Mouse (Mus musculus): Measurements from ENCODE around the gene Spag6. TPM values are rescaled to one million over a fixed set of nuclear protein-coding genes. Genes with fewer than 3 reads are reported as not detected.

Gene Spag6
- polyA plus RNA-seq, 1 experiment from 2014 or later = not detected

DNA sequence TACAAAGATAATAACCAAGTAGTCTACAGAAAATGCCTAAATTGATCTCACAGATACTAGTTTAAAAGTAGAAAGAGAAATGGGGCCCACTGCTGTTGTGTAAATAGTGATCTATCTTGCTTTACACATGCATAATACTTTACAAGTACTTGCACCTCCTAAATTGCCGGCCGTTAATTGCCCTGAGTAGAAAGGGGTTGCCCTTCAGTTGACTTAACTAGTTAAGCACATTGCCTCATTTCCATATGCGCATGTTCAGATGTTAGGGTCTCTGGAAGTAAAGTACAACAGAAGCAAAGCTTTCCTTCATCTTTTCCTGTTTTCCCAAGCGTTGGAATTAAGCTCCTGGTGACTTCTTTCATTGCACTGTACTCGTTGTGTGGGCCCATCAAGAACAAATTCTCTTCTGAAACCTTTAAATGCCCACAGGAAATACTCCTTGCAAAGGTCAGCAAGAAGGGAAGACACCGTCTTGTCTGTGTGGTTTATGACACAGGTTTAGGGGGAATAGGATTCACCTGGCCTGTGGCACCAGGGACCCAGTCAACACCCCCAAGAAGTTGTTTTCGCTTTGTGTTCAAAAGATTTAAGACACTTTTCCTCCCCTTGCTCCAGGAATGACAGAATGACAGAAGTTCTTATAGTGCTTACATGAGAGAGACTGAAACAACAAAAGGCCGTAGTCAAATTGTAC is 6.9 kb upstream of the Spag6 start:
- WGBS = 76% methylated on average over 8 of the region's 8 CpGs
- Histone ChIP-seq H3K9ac (ENCODE audit: low read depth, low read length) (no peak overlapping the region), H3K27ac (ENCODE audit: low read depth, low read length) (no peak overlapping the region), H3K4me3 (ENCODE audit: low read depth, low read length) (no peak overlapping the region), H3K36me3 (ENCODE audit: control insufficient read depth, insufficient read depth) (peaks cover 6% of the 10 kb centered on the region; the same call in 1 of the 2 replicates), H3K27me3 (replicated peaks; ENCODE audit: control insufficient read depth, insufficient read depth, low read length) (peaks cover 52% of the 10 kb centered on the region), H3K4me1 (replicated peaks; ENCODE audit: control insufficient read depth, insufficient read depth, low read length) (peaks cover 5% of the 10 kb centered on the region; the same call in 1 of the 2 replicates), H3K4me2 (replicated peaks; ENCODE audit: low read depth) (no peak overlapping the region), H3K9me3 (ENCODE audit: control insufficient read depth) (no peaks in the 10 kb centered on the region)
- no peak for TF ChIP-seq CTCF (IDR thresholded peaks at IDR 0.05; ENCODE audit: low read depth)
- ATAC-seq = no peak

DNA sequence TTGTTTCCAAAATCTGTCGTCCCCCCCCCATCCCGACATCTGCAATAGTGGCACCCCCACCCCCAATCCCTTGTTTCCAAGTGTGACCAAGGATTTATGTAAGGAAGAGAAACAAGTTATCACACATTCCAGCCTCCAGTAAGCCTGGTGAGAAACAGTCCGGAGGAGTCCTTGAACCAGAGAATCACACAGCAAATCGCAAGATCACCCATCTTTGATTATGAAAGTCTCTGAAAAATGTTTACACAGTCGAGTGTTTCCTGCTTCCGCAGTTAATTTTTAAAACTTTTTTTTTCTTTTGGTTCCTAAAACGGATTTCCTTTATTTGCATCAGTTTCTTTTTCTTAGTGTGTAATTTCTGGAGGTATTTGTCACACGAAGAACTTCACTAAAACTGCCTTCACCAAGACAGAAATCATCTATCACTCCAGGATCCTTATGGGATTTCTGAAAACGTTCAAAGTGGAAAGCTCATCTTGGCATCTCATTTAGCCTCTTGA is 6.1 kb upstream of the Spag6 start:
- ATAC-seq = no peak
- Histone ChIP-seq H3K4me2 (replicated peaks; ENCODE audit: low read depth) (no peak overlapping the region), H3K36me3 (ENCODE audit: control insufficient read depth, insufficient read depth) (peaks cover 6% of the 10 kb centered on the region; the same call in 1 of the 2 replicates), H3K27ac (ENCODE audit: low read depth, low read length) (no peak overlapping the region), H3K27me3 (replicated peaks; ENCODE audit: control insufficient read depth, insufficient read depth, low read length) (peaks cover 59% of the 10 kb centered on the region), H3K4me3 (ENCODE audit: low read depth, low read length) (no peak overlapping the region), H3K9ac (ENCODE audit: low read depth, low read length) (no peak overlapping the region), H3K9me3 (ENCODE audit: control insufficient read depth) (no peaks in the 10 kb centered on the region), H3K4me1 (replicated peaks; ENCODE audit: control insufficient read depth, insufficient read depth, low read length) (peaks cover 5% of the 10 kb centered on the region; the same call in 1 of the 2 replicates)
- TF ChIP-seq CTCF (IDR thresholded peaks at IDR 0.05; ENCODE audit: low read depth) = no peak
- 18% methylated on average over 9 of the region's 9 CpGs for WGBS

DNA sequence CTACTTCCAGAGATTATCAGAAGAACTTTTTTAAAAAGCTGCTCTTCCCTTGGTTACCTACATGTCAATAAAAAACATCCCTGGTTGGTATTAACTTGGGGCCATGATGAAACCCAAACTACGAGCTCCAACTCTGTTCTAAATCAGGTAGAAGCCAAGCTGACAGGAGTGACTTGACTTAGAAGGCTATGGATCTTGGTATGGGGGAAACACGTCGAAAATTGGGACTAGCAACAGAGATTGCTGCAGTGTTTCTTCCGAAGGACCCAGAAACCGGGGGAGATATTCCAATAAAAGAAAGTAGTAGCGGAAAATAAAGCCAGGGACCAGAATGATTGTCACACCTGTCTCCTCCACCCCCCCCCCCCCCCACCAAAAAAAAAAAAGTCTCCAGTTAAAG is 5.5 kb upstream of the Spag6 start:
- peaks cover 65% of the 10 kb centered on the region for H3K27me3 ChIP-seq (replicated peaks; ENCODE audit: control insufficient read depth, insufficient read depth, low read length)
- H3K9ac ChIP-seq (ENCODE audit: low read depth, low read length) = no peak overlapping the region
- no peak for ATAC-seq
- H3K4me1 ChIP-seq (replicated peaks; ENCODE audit: control insufficient read depth, insufficient read depth, low read length) = peaks cover 5% of the 10 kb centered on the region; the same call in 1 of the 2 replicates
- peak overlapping the region; percentile 46; the same call in 1 of the 2 replicates for H3K4me3 ChIP-seq (ENCODE audit: low read depth, low read length)
- peaks cover 6% of the 10 kb centered on the region; the same call in 1 of the 2 replicates for H3K36me3 ChIP-seq (ENCODE audit: control insufficient read depth, insufficient read depth)
- no peaks in the 10 kb centered on the region for H3K9me3 ChIP-seq (ENCODE audit: control insufficient read depth)
- H3K27ac ChIP-seq (ENCODE audit: low read depth, low read length) = no peak overlapping the region
- TF ChIP-seq CTCF (IDR thresholded peaks at IDR 0.05; ENCODE audit: low read depth) = no peak
- peak overlapping the region; percentile 78 for H3K4me2 ChIP-seq (replicated peaks; ENCODE audit: low read depth)
- 11% methylated on average over 6 of the region's 6 CpGs for WGBS

DNA sequence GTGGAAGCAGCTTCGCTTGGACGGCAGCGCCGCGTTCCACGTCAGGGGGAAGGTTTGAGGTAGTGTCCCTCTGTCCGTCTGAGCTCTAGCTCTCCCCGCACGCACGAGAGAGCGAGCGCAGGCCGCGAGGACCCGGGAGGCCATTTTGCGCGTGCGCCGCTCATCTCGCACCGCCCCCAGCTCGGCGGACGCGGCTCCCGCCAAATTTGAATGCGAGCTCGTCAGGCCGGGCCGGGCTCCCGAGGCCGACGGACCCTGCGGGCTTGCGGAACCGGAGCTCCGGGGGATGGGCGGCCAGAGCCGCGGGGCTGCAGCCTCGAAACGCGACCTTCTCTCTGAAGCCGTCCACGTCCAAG is 5.1 kb upstream of the Spag6 start:
- peak; percentile 58 for ATAC-seq
- peaks cover 65% of the 10 kb centered on the region for H3K27me3 ChIP-seq (replicated peaks; ENCODE audit: control insufficient read depth, insufficient read depth, low read length)
- H3K9me3 ChIP-seq (ENCODE audit: control insufficient read depth) = no peaks in the 10 kb centered on the region
- H3K4me2 ChIP-seq (replicated peaks; ENCODE audit: low read depth) = peak overlapping the region; percentile 78
- TF ChIP-seq CTCF (IDR thresholded peaks at IDR 0.05; ENCODE audit: low read depth) = no peak
- peak overlapping the region; percentile 46 for H3K4me3 ChIP-seq (ENCODE audit: low read depth, low read length)
- peaks cover 6% of the 10 kb centered on the region; the same call in 1 of the 2 replicates for H3K36me3 ChIP-seq (ENCODE audit: control insufficient read depth, insufficient read depth)
- H3K27ac ChIP-seq (ENCODE audit: low read depth, low read length) = no peak overlapping the region
- no peak overlapping the region for H3K9ac ChIP-seq (ENCODE audit: low read depth, low read length)
- WGBS = under 1% methylated on average over 45 of the region's 45 CpGs
- H3K4me1 ChIP-seq (replicated peaks; ENCODE audit: control insufficient read depth, insufficient read depth, low read length) = peaks cover 5% of the 10 kb centered on the region; the same call in 1 of the 2 replicates

DNA sequence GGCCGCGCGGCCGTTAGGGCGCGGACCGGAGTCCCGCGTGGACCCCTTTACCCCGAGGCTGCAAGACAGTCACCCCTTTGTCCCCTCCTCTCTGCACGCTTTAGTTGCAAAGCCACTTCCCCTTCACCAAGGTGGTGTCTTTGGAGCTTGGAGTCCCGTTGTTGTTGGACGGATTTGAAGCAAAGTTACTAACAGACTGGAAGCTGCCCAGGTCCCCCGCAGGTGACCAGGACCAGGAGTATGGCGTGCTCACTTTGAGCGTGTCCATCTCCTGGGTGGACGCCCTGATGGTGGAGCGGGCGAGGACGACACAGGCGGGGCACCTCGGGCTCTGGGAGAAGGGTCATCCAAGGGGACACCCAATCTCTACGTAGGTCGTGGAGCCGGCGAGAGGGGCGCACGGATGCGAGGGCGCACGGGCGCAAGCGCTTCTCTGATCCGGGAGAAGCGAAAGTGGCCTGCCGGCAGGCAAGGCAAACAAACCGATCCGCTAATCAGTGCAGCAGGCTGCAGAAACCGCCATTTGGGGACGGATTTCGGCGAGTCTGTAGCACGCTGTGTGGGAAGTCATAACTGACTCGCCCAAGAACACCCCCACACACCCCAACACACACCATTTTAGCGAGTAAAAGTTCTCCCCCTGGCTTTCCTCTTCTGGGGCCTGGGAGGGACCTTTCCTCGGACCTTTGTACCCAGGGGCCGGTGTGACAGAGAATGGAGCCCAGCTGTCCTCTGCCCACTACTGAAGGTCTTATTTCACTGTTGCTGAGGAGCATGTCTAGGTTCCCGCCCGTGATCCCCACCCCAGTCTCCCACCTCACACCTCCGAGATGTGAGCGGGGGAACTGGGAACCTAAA is 4.5 kb upstream of the Spag6 start:
- Histone ChIP-seq H3K4me2 (replicated peaks; ENCODE audit: low read depth) (peak overlapping the region; percentile 78), H3K4me3 (ENCODE audit: low read depth, low read length) (peak overlapping the region; percentile 46), H3K9ac (ENCODE audit: low read depth, low read length) (no peak overlapping the region), H3K27me3 (replicated peaks; ENCODE audit: control insufficient read depth, insufficient read depth, low read length) (peaks cover 65% of the 10 kb centered on the region), H3K4me1 (replicated peaks; ENCODE audit: control insufficient read depth, insufficient read depth, low read length) (peaks cover 5% of the 10 kb centered on the region; the same call in 1 of the 2 replicates), H3K36me3 (ENCODE audit: control insufficient read depth, insufficient read depth) (peaks cover 2% of the 10 kb centered on the region; the same call in 1 of the 2 replicates), H3K9me3 (ENCODE audit: control insufficient read depth) (no peaks in the 10 kb centered on the region), H3K27ac (ENCODE audit: low read depth, low read length) (no peak overlapping the region)
- no peak for TF ChIP-seq CTCF (IDR thresholded peaks at IDR 0.05; ENCODE audit: low read depth)
- peak; percentile 24; the same call in 1 of the 2 replicates for ATAC-seq
- under 1% methylated on average over 50 of the region's 51 CpGs for WGBS
